Mouse (Mus musculus) MEL (cell line): ENCODE results near the gene Rpl36a. TPM values are rescaled to one million over a fixed set of nuclear protein-coding genes. Genes with fewer than 3 reads are reported as not detected.
A peak's percentile ranks its signal among the peaks of the same experiment; 100 is the strongest.

Experiments used
- DNase-seq: peaks from one replicate; pipeline ENCODE4 v3.0.0; 2011; ENCODE audit warnings: low read depth, low spot score
- H3K27ac ChIP-seq: 2 replicates; pipeline ENCODE4 v1.5.1; 2012; ENCODE audit warnings: low read depth, mild to moderate bottlenecking, control low read depth, low read length, moderate library complexity; ENCODE audit not compliant: control insufficient read depth
- H3K27me3 ChIP-seq, 2 experiments: fragments of 150-350 bp in 1 of 2; sonication (generic) in 1 of 2; 2 replicates each; pipeline ENCODE4 v1.6.1; 2012; ENCODE audit warnings: low read length in 2 of 2, mild to moderate bottlenecking in 2 of 2, improper control_type of control experiment in 1 of 2, moderate library complexity in 1 of 2; ENCODE audit not compliant: insufficient read depth in 2 of 2, control insufficient read depth in 1 of 2
- H3K36me3 ChIP-seq, 2 experiments: 2 replicates each; pipeline ENCODE4 v1.6.1; 2012 to 2014; ENCODE audit warnings: low read length in 2 of 2, improper control_type of control experiment in 1 of 2, inconsistent platforms in 1 of 2, mild to moderate bottlenecking in 1 of 2; ENCODE audit not compliant: insufficient read depth in 2 of 2, control insufficient read depth in 1 of 2
- H3K4me1 ChIP-seq, 2 experiments: fragments of 150-350 bp in 1 of 2; sonication (generic) in 1 of 2; 2 replicates each; pipeline ENCODE4 v1.6.1; 2012; ENCODE audit warnings: low read length in 2 of 2, improper control_type of control experiment in 1 of 2, mild to moderate bottlenecking in 1 of 2; ENCODE audit not compliant: insufficient read depth in 2 of 2, control insufficient read depth in 1 of 2
- H3K4me3 ChIP-seq, 2 experiments: fragments of 150-350 bp in 1 of 2; sonication (generic) in 1 of 2; 2 replicates each; pipeline ENCODE4 v1.5.1; 2012; ENCODE audit warnings: low read depth in 2 of 2, low read length in 2 of 2, mild to moderate bottlenecking in 2 of 2, moderate library complexity in 2 of 2, control low read depth in 1 of 2, improper control_type of control experiment in 1 of 2; ENCODE audit not compliant: control insufficient read depth in 1 of 2, insufficient read depth in 1 of 2
- H3K79me2 ChIP-seq: 2 replicates; pipeline ENCODE4 v1.6.1; 2012; ENCODE audit warnings: mild to moderate bottlenecking, low read length, moderate library complexity; ENCODE audit not compliant: control insufficient read depth, poor library complexity, insufficient read depth
- H3K9ac ChIP-seq: 2 replicates; pipeline ENCODE4 v1.6.1; 2012; ENCODE audit warnings: low read depth, mild to moderate bottlenecking, control low read depth, low read length, moderate library complexity; ENCODE audit not compliant: control insufficient read depth, poor library complexity, severe bottlenecking
- H3K9me3 ChIP-seq: fragments of 150-350 bp; sonication (generic); replicated peaks from 2 replicates; pipeline ENCODE4 v1.6.1; 2012; ENCODE audit warnings: mild to moderate bottlenecking, low read length, improper control_type of control experiment, moderate library complexity; ENCODE audit not compliant: insufficient read depth
- BHLHE40 ChIP-seq: IDR thresholded peaks from 2 replicates; pipeline ENCODE4 v1.6.1; 2012; ENCODE audit warnings: low read depth, mild to moderate bottlenecking, inconsistent platforms, low read length, improper control_type of control experiment, borderline replicate concordance
- CTCF ChIP-seq, 3 experiments: IDR thresholded peaks in 2 of 3; conservative IDR thresholded peaks in 1 of 3; 2 replicates each; pipeline ENCODE4 v1.5.1; 2011 to 2012; ENCODE audit warnings: low read length in 3 of 3, low read depth in 2 of 3, mild to moderate bottlenecking in 2 of 3, improper control_type of control experiment in 1 of 3, inconsistent platforms in 1 of 3, mixed read lengths in 1 of 3, moderate library complexity in 1 of 3; ENCODE audit not compliant: control insufficient read depth in 1 of 3, insufficient read depth in 1 of 3, poor library complexity in 1 of 3, severe bottlenecking in 1 of 3
- ELF1 ChIP-seq: IDR thresholded peaks from 2 replicates; pipeline ENCODE4 v1.6.1; 2014; ENCODE audit warnings: low read depth, mild to moderate bottlenecking, inconsistent platforms, low read length, improper control_type of control experiment, moderate library complexity
- ETS1 ChIP-seq: IDR thresholded peaks from 2 replicates; pipeline ENCODE4 v1.6.1; 2012; ENCODE audit warnings: low read depth, mild to moderate bottlenecking, inconsistent platforms, low read length, improper control_type of control experiment, moderate library complexity
- GABPA ChIP-seq: IDR thresholded peaks from 2 replicates; pipeline ENCODE4 v1.6.1; 2012; ENCODE audit warnings: low read depth, mild to moderate bottlenecking, inconsistent platforms, low read length, improper control_type of control experiment, moderate library complexity
- GATA1 ChIP-seq: IDR thresholded peaks from 2 replicates; pipeline ENCODE4 v1.6.1; 2011; ENCODE audit warnings: low read depth, low read length, improper control_type of control experiment
- HCFC1 ChIP-seq: IDR thresholded peaks from 2 replicates; pipeline ENCODE4 v1.6.1; 2012; ENCODE audit warnings: low read depth, mild to moderate bottlenecking, inconsistent platforms, low read length, improper control_type of control experiment, moderate library complexity
- JUND ChIP-seq: IDR thresholded peaks from 2 replicates; pipeline ENCODE4 v1.6.1; 2011; ENCODE audit warnings: low read depth, mild to moderate bottlenecking, improper control_type of control experiment, low read length
- MAX ChIP-seq: IDR thresholded peaks from 2 replicates; pipeline ENCODE4 v1.6.1; 2011; ENCODE audit warnings: low read length, improper control_type of control experiment
- MAZ ChIP-seq: IDR thresholded peaks from 2 replicates; pipeline ENCODE4 v1.6.1; 2012; ENCODE audit warnings: low read depth, mild to moderate bottlenecking, inconsistent platforms, low read length, improper control_type of control experiment
- NELFE ChIP-seq: IDR thresholded peaks from 2 replicates; pipeline ENCODE4 v1.6.1; 2011; ENCODE audit warnings: low read depth, low read length, improper control_type of control experiment
- NRF1 ChIP-seq: IDR thresholded peaks from 2 replicates; pipeline ENCODE4 v1.6.1; 2014; ENCODE audit warnings: low read depth, mild to moderate bottlenecking, inconsistent platforms, low read length, improper control_type of control experiment, moderate library complexity; ENCODE audit not compliant: poor library complexity, insufficient read depth, severe bottlenecking
- POLR2A ChIP-seq, 2 experiments: IDR thresholded peaks; 2 replicates each; pipeline ENCODE4 v1.6.1; 2011 to 2012; ENCODE audit warnings: low read length in 2 of 2, mild to moderate bottlenecking in 2 of 2, control low read depth in 1 of 2, improper control_type of control experiment in 1 of 2, low read depth in 1 of 2, moderate library complexity in 1 of 2; ENCODE audit not compliant: control insufficient read depth in 1 of 2, insufficient read depth in 1 of 2, poor library complexity in 1 of 2
- POLR2AphosphoS2 ChIP-seq: IDR thresholded peaks from 2 replicates; pipeline ENCODE4 v1.6.1; 2011; ENCODE audit warnings: low read length, improper control_type of control experiment
- RAD21 ChIP-seq: IDR thresholded peaks from 2 replicates; pipeline ENCODE4 v1.6.1; 2011; ENCODE audit warnings: mild to moderate bottlenecking, low read depth, low read length, improper control_type of control experiment
- RCOR1 ChIP-seq: IDR thresholded peaks from 2 replicates; pipeline ENCODE4 v1.6.1; 2012; ENCODE audit warnings: low read depth, mild to moderate bottlenecking, inconsistent platforms, low read length, improper control_type of control experiment
- SIN3A ChIP-seq: IDR thresholded peaks from 2 replicates; pipeline ENCODE4 v1.6.1; 2012; ENCODE audit warnings: low read length, improper control_type of control experiment, inconsistent platforms
- SMC3 ChIP-seq: IDR thresholded peaks from 2 replicates; pipeline ENCODE4 v1.6.1; 2011; ENCODE audit warnings: low read depth, low read length, improper control_type of control experiment
- TAL1 ChIP-seq: IDR thresholded peaks from 2 replicates; pipeline ENCODE4 v1.6.1; 2012; ENCODE audit warnings: mild to moderate bottlenecking, inconsistent platforms, low read length, moderate library complexity, mixed read lengths
- TBP ChIP-seq: IDR thresholded peaks from 2 replicates; pipeline ENCODE4 v1.8.0; 2011; ENCODE audit warnings: low read depth, low read length, improper control_type of control experiment
- TCF12 ChIP-seq: IDR thresholded peaks from 2 replicates; pipeline ENCODE4 v1.6.1; 2014; ENCODE audit warnings: low read depth, mild to moderate bottlenecking, inconsistent platforms, low read length, improper control_type of control experiment, moderate library complexity
- USF2 ChIP-seq, 2 experiments: IDR thresholded peaks; 2 replicates each; pipeline ENCODE4 v1.6.1; 2011 to 2012; ENCODE audit warnings: improper control_type of control experiment in 2 of 2, low read length in 2 of 2, borderline replicate concordance in 1 of 2, inconsistent platforms in 1 of 2, low read depth in 1 of 2, mild to moderate bottlenecking in 1 of 2; ENCODE audit not compliant: insufficient read depth in 1 of 2
- ZC3H11A ChIP-seq: IDR thresholded peaks from 2 replicates; pipeline ENCODE4 v1.6.1; 2012; ENCODE audit warnings: low read depth, mild to moderate bottlenecking, inconsistent platforms, low read length, improper control_type of control experiment
- ZKSCAN1 ChIP-seq: IDR thresholded peaks from 2 replicates; pipeline ENCODE4 v1.6.1; 2012; ENCODE audit warnings: low read depth, mild to moderate bottlenecking, inconsistent platforms, low read length, improper control_type of control experiment, moderate library complexity
- ZMIZ1 ChIP-seq: IDR thresholded peaks from 2 replicates; pipeline ENCODE4 v1.6.1; 2012; ENCODE audit warnings: low read depth, mild to moderate bottlenecking, inconsistent platforms, low read length, improper control_type of control experiment, moderate library complexity
- polyA plus RNA-seq, 2 experiments: library from polyadenylated mRNA; stranded (reverse) in 1 of 2; unstranded in 1 of 2; fragments of >175 nt in 1 of 2; fragments of >200 nt in 1 of 2; gene quantifications; 2 replicates each; pipeline versions ENCODE4 v1.2.1 to v1.2.4; 2012; ENCODE audit warnings: low replicate concordance in 2 of 2, low read depth in 1 of 2; ENCODE audit not compliant: insufficient read length in 2 of 2, insufficient read depth in 1 of 2, missing spikeins in 1 of 2
- total RNA-seq: library from RNA; depleted of rRNA; stranded (reverse); fragments of 300-350 nt; gene quantifications from 2 replicates; pipeline ENCODE4 v1.2.3, GENCODE M21; 2012

The Rpl36a gene
- total and polyA plus RNA-seq, 3 experiments = 1,673 to 6,935 TPM; not detected in 1

DNA sequence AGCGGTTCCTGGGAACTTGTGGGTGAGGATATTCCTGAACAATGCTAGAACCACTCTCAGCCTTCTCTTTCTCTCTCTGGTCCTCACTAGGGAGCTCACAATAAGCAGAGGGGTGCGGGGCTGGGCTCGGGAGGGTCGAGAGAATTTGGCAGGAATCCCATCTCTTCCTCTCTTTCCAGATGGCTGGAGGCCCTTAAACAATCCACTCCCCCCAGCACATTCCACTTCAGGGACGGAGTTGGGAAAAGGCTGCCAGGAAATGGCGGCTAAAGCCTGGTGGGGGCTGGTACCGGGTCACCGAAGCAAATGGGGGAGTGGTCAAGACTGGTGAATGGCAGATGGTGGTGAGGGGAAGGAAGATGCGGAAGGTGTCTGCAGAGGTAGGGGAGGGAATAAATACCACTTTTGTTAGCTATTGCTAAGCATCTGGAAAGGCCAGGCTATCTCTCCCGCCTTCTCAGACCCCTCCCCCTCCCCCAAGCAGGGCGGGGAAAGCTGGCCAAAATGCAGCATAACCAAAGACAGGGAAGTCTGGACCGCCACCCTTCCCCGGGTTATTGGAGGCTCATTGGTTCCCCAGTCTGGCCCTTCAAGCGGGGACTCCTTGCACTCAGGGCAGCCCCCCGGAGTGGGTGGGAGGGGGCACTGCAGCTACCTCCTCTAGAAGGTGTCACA is 27.0 kb downstream of the Rpl36a start (continued):
- no peak for TF ChIP-seq HCFC1
- no peak for TF ChIP-seq GABPA
- 0 out of 2 replicates have a peak, but pooled peaks have one; percentile 8 for TF ChIP-seq GATA1
- TF ChIP-seq TAL1 = no peak
- peak; percentile 23; the same call in 1 of the 2 replicates for TF ChIP-seq TBP
- 0 out of 2 replicates have a peak, but pooled peaks have one; percentile 36 for TF ChIP-seq ETS1
- peak in 1 of 2 experiments; percentile 59; a peak in 3 of 4 replicates for TF ChIP-seq POLR2A (IDR thresholded peaks at IDR 0.05; ENCODE audit: control insufficient read depth in 1 of 2, insufficient read depth in 1 of 2, low read depth in 1 of 2, low read length in 2 of 2, poor library complexity in 1 of 2)
- peak; percentile 10; the same call in 1 of the 2 replicates for TF ChIP-seq RCOR1
- TF ChIP-seq JUND = no peak
- TF ChIP-seq MAZ = 0 out of 2 replicates have a peak, but pooled peaks have one; percentile 65
- peak; percentile 51 for TF ChIP-seq NELFE
- TF ChIP-seq ZMIZ1 = 0 out of 2 replicates have a peak, but pooled peaks have one; percentile 43
- no peak for TF ChIP-seq SMC3
- TF ChIP-seq NRF1 = no peak
- TF ChIP-seq, all 39 proteins: peak for 17

- no peak overlapping the region for H3K9ac ChIP-seq
- TF ChIP-seq ELF1 (no peak), TAL1 (no peak), TCF12 (no peak), ZC3H11A (peak; percentile 40), SIN3A (no peak), TBP (no peak), RAD21 (peak; percentile 72), BHLHE40 (no peak), ZKSCAN1 (no peak), POLR2AphosphoS2 (no peak), USF2 (IDR thresholded peaks at IDR 0.05; ENCODE audit: borderline replicate concordance in 1 of 2, insufficient read depth in 1 of 2, low read depth in 1 of 2, low read length in 2 of 2) (no peak), CTCF (IDR thresholded peaks at IDR 0.05 in 2 of 3, conservative IDR thresholded peaks at IDR 0.05 in 1 of 3; ENCODE audit: control insufficient read depth in 1 of 3, insufficient read depth in 1 of 3, low read depth in 2 of 3, low read length in 3 of 3, poor library complexity in 1 of 3, severe bottlenecking in 1 of 3) (peak; percentile 72 to 78 (median 76)), MAX (no peak), NELFE (no peak), SMC3 (peak; percentile 63), GABPA (no peak), POLR2A (IDR thresholded peaks at IDR 0.05; ENCODE audit: control insufficient read depth in 1 of 2, insufficient read depth in 1 of 2, low read depth in 1 of 2, low read length in 2 of 2, poor library complexity in 1 of 2) (no peak), JUND (no peak)
- TF ChIP-seq, all 39 proteins: peak for 4
- DNase-seq = peak; percentile 78
- Histone ChIP-seq H3K27me3 (no peaks in the 10 kb centered on the region; a peak in 1 of 4 replicates), H3K79me2 (no peaks in the 10 kb centered on the region; the same call in 1 of the 2 replicates), H3K9me3 (no peaks in the 10 kb centered on the region), H3K4me3 (no peak overlapping the region), H3K4me1 (peaks cover 5 to 15% of the 10 kb centered on the region in 2 experiments), H3K27ac (no peak overlapping the region), H3K36me3 (peaks cover 0 to 15% of the 10 kb centered on the region in 2 experiments; a peak in 2 of 4 replicates)
Observed at GRCm38 (mm10) chrX:134614306-134614705, 28.9 kb downstream of the Rpl36a start.
